Comparison of ENCODE assay signal across 28 mouse cellular contexts in the genomic region with DNA sequence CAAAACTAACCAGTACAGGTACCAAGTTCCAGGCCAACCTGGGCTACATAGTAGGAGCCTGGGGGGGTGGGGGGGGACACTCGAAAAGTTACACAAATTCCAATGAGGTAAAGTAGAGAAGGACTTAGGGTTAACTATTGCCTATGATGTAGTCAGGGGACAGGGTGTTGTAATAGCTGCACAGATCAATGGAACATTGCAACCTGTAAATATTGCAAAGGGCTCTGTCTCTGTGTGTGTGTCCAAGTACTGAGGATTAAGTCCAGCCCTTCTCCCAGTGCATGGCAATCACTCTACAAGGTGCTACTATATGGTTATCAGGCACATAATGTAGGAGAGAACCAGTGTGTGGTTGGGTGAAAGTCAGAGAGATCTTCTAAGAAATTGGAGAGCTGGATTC. TPM values are rescaled to one million over a fixed set of nuclear protein-coding genes. Genes with fewer than 3 reads are reported as not detected.
DNase-seq lines count a peak whose midpoint lies in the region; ATAC-seq and TF ChIP-seq lines count a peak whose summit lies in the region.
"Had no signal": no experiment of that assay in that cellular context is flagged by ENCODE, and none has a peak within 500 bp of the region (broad histone marks: within the 10 kb centered on the region; RNA-seq: fewer than 3 reads in every experiment).

No protein-coding gene starts in this region.

- peaks cover 8% of the 10 kb centered on the region for H3K4me1 ChIP-seq in liver, adult 2 months (ENCODE audit: control insufficient read depth, insufficient read depth, low read length)
- peaks cover 10% of the 10 kb centered on the region; the same call in 1 of the 2 replicates for H3K4me1 ChIP-seq in liver, embryonic 13.5 days (replicated peaks)
- peaks cover 8% of the 10 kb centered on the region; the same call in 1 of the 2 replicates for H3K4me1 ChIP-seq in liver, embryonic 15.5 days (replicated peaks)
- peaks cover 6% of the 10 kb centered on the region; the same call in 1 of the 2 replicates for H3K4me1 ChIP-seq in liver, postnatal 0 days (ENCODE audit: insufficient read depth)
- H3K4me1 ChIP-seq: embryonic facial prominence, embryonic 15.5 days had no signal

- TF ChIP-seq POLR2A in liver, adult 2 months (IDR thresholded peaks at IDR 0.05; ENCODE audit: extremely low read depth, insufficient read depth, low read length), result no peak

- H3K9me3 ChIP-seq in liver, embryonic 13.5 days (replicated peaks), result no peaks in the 10 kb centered on the region
- H3K9me3 ChIP-seq in liver, embryonic 15.5 days (replicated peaks), result no peaks in the 10 kb centered on the region
- H3K9me3 ChIP-seq in liver, postnatal 0 days (ENCODE audit: low read length), result no peaks in the 10 kb centered on the region
- H3K9me3 ChIP-seq: embryonic facial prominence, embryonic 13.5 days; embryonic facial prominence, embryonic 15.5 days; forebrain, embryonic 10.5 days; forebrain, embryonic 12.5 days had no signal

- TF ChIP-seq EP300 in liver, postnatal 0 days (IDR thresholded peaks at IDR 0.05; ENCODE audit: low read depth), result peak; percentile 25; the same call in 1 of the 2 replicates

- DNase-seq in liver, adult 2 months (ENCODE audit: extremely low read depth, low read depth, low spot score), result peak; percentile 99
- no peak for DNase-seq in liver
- DNase-seq in liver, embryonic 13.5 days, result no peak
- peak; percentile 54 for DNase-seq in liver, postnatal 0 days
- no peak for DNase-seq in kidney, postnatal 10 days
- no peak for DNase-seq in layer of hippocampus, adult 18-20 months (ENCODE audit: low spot score in 2 of 2)
- DNase-seq: adrenal gland, adult 2 months; adrenal gland, postnatal 10 days; adrenal gland, postnatal 25 days; B cell, adult 2 months; cerebellum, adult 11 months; cerebellum, adult 18-20 months; cerebellum, adult 8-10 months; cerebellum, adult 9-11 months; cerebellum, postnatal 14 days; cerebellum, postnatal 36 days; embryo, embryonic 11 days had no signal

- no peak for TF ChIP-seq CTCF in liver, adult 2 months (IDR thresholded peaks at IDR 0.05; ENCODE audit: low read depth, low read length)
- TF ChIP-seq CTCF in liver, postnatal 0 days (IDR thresholded peaks at IDR 0.05; ENCODE audit: low read depth), result no peak

- H3K27me3 ChIP-seq in liver, adult 2 months (ENCODE audit: control insufficient read depth, insufficient read depth, low read length), result no peaks in the 10 kb centered on the region
- H3K27me3 ChIP-seq in liver, embryonic 13.5 days, result peaks cover 11% of the 10 kb centered on the region; the same call in 1 of the 2 replicates
- H3K27me3 ChIP-seq in liver, embryonic 15.5 days, result no peaks in the 10 kb centered on the region; the same call in 1 of the 2 replicates
- no peaks in the 10 kb centered on the region for H3K27me3 ChIP-seq in liver, postnatal 0 days (ENCODE audit: insufficient read depth, low read length)
- H3K27me3 ChIP-seq: embryonic facial prominence, embryonic 13.5 days; embryonic facial prominence, embryonic 15.5 days; forebrain, embryonic 12.5 days had no signal

- H3K79me2 ChIP-seq in liver, adult 2 months (ENCODE audit: control insufficient read depth, insufficient read depth, low read length), result no peaks in the 10 kb centered on the region

- H3K4me2 ChIP-seq in liver, embryonic 13.5 days, result no peak overlapping the region
- H3K4me2 ChIP-seq in liver, embryonic 15.5 days, result no peak overlapping the region
- no peak overlapping the region for H3K4me2 ChIP-seq in liver, postnatal 0 days (ENCODE audit: low read depth, low read length)
- H3K4me2 ChIP-seq: embryonic facial prominence, embryonic 13.5 days; embryonic facial prominence, embryonic 15.5 days; forebrain, embryonic 12.5 days had no signal

- peak overlapping the region; percentile 88 for H3K27ac ChIP-seq in liver, adult 2 months (replicated peaks; ENCODE audit: insufficient read depth, low read depth, low read length)
- H3K27ac ChIP-seq in liver, embryonic 13.5 days, result peak overlapping the region; percentile 71
- peak overlapping the region; percentile 70 for H3K27ac ChIP-seq in liver, embryonic 15.5 days (replicated peaks)
- H3K27ac ChIP-seq in liver, postnatal 0 days (ENCODE audit: low read depth), result peak overlapping the region; percentile 71
- H3K27ac ChIP-seq: embryonic facial prominence, embryonic 13.5 days; embryonic facial prominence, embryonic 15.5 days; forebrain, embryonic 10.5 days; forebrain, embryonic 12.5 days had no signal

- no peaks in the 10 kb centered on the region for H3K36me3 ChIP-seq in liver, adult 2 months (ENCODE audit: control insufficient read depth, insufficient read depth, low read length)
- no peaks in the 10 kb centered on the region for H3K36me3 ChIP-seq in liver, embryonic 13.5 days
- H3K36me3 ChIP-seq in liver, embryonic 15.5 days (replicated peaks), result no peaks in the 10 kb centered on the region
- H3K36me3 ChIP-seq in liver, postnatal 0 days (replicated peaks; ENCODE audit: insufficient read depth, low read length), result no peaks in the 10 kb centered on the region
- H3K36me3 ChIP-seq: embryonic facial prominence, embryonic 13.5 days; embryonic facial prominence, embryonic 15.5 days; forebrain, embryonic 12.5 days had no signal

- H3K4me3 ChIP-seq in liver, adult 2 months (ENCODE audit: insufficient read depth, low read depth, low read length), result no peak overlapping the region
- no peak overlapping the region for H3K4me3 ChIP-seq in liver, embryonic 13.5 days (replicated peaks)
- H3K4me3 ChIP-seq in liver, embryonic 15.5 days (replicated peaks), result no peak overlapping the region
- H3K4me3 ChIP-seq in liver, postnatal 0 days (ENCODE audit: low read depth, low read length), result no peak overlapping the region
- H3K4me3 ChIP-seq: embryonic facial prominence, embryonic 13.5 days; embryonic facial prominence, embryonic 15.5 days; erythroblast, embryonic 14.5 days; forebrain, embryonic 10.5 days; forebrain, embryonic 12.5 days had no signal

- ATAC-seq in liver, embryonic 13.5 days (ENCODE audit: low read depth), result peak; percentile 81
- peak; percentile 85 for ATAC-seq in liver, embryonic 15.5 days (ENCODE audit: insufficient read depth)
- peak; percentile 98 for ATAC-seq in liver, postnatal 0 days
- no peak for ATAC-seq in CD4-positive, CD25-positive, alpha-beta regulatory T cell, adult 4 months
- ATAC-seq: forebrain, embryonic 14.5 days had no signal

- 0 out of 2 replicates have a peak overlapping the region, but pooled peaks have one; percentile 7 for H3K9ac ChIP-seq in liver, adult 2 months (ENCODE audit: low read depth, low read length)
- no peak overlapping the region for H3K9ac ChIP-seq in liver, embryonic 13.5 days
- no peak overlapping the region for H3K9ac ChIP-seq in liver, embryonic 15.5 days
- H3K9ac ChIP-seq in liver, postnatal 0 days (replicated peaks), result no peak overlapping the region
- H3K9ac ChIP-seq: embryonic facial prominence, embryonic 13.5 days; embryonic facial prominence, embryonic 15.5 days; forebrain, embryonic 12.5 days had no signal

- 9% methylated on average over 1 of the region's 1 CpGs for WGBS in liver, adult 2 months
- WGBS in liver, embryonic 13.5 days (ENCODE audit: insufficient replicate concordance), result 34% methylated on average over 1 of the region's 1 CpGs
- 39% methylated on average over 1 of the region's 1 CpGs for WGBS in liver, embryonic 15.5 days (ENCODE audit: insufficient replicate concordance)
- WGBS in liver, postnatal 0 days (ENCODE audit: insufficient replicate concordance), result 16% methylated on average over 1 of the region's 1 CpGs

RNA-seq across cellular contexts. Expression of gene Kdm2b, which starts 11.3 kb away (rescaled TPM):
- total RNA-seq in liver, adult 2 months (2014; rRNA removed), result 3.0 and 4.9 TPM in 2 replicates
- 5.5 and 7.1 TPM in 2 replicates for polyA plus RNA-seq in liver, adult 2 months (2012; rRNA removed)
- polyA plus RNA-seq in liver, embryonic 13.5 days (2015; fragmentation: Nextera tagmentation; extraction: Ambion mirVana), result 21.3 and 23.6 TPM in 2 replicates
- polyA plus RNA-seq in liver, embryonic 15.5 days (2015; fragmentation: Nextera tagmentation; extraction: Ambion mirVana), result 15.0 and 15.6 TPM in 2 replicates
- 7.6 and 8.3 TPM in 2 replicates for polyA plus RNA-seq in liver, postnatal 0 days (2015; fragmentation: Nextera tagmentation; extraction: Ambion mirVana)
- polyA plus RNA-seq in CD4-positive, CD25-positive, alpha-beta regulatory T cell, adult 4 months (2017; shearing (Covaris generic)), result 10 to 100 TPM; 33.1 to 51.1 TPM
- total RNA-seq in layer of hippocampus, adult 18-20 months (2021), result 10 to 100 TPM; 33.5 to 39.4 TPM

RNA-seq across cellular contexts. Expression of gene Orai1, which starts 14.0 kb away (rescaled TPM):
- total RNA-seq in liver, adult 2 months (2014; rRNA removed), result 4.2 and 5.8 TPM in 2 replicates
- 39.3 and 43.1 TPM in 2 replicates for polyA plus RNA-seq in liver, adult 2 months (2012; rRNA removed)
- 6.6 and 8.2 TPM in 2 replicates for polyA plus RNA-seq in liver, embryonic 13.5 days (2015; fragmentation: Nextera tagmentation; extraction: Ambion mirVana)
- 7.8 and 8.3 TPM in 2 replicates for polyA plus RNA-seq in liver, embryonic 15.5 days (2015; fragmentation: Nextera tagmentation; extraction: Ambion mirVana)
- 12.4 and 13.1 TPM in 2 replicates for polyA plus RNA-seq in liver, postnatal 0 days (2015; fragmentation: Nextera tagmentation; extraction: Ambion mirVana)
- 1 to 10 TPM; 4.2 to 8.1 TPM for polyA plus RNA-seq in CD4-positive, CD25-positive, alpha-beta regulatory T cell, adult 4 months (2017; shearing (Covaris generic))
- 10 to 100 TPM; 11.2 to 11.9 TPM for total RNA-seq in layer of hippocampus, adult 18-20 months (2021)

RNA-seq across cellular contexts. Expression of gene Morn3, which starts 45.9 kb away (rescaled TPM):
- total RNA-seq in liver, adult 2 months (2014; rRNA removed), result not detected in 2 replicates
- not detected in 2 replicates for polyA plus RNA-seq in liver, adult 2 months (2012; rRNA removed)
- not detected in 2 replicates for polyA plus RNA-seq in liver, embryonic 13.5 days (2015; fragmentation: Nextera tagmentation; extraction: Ambion mirVana)
- polyA plus RNA-seq in liver, embryonic 15.5 days (2015; fragmentation: Nextera tagmentation; extraction: Ambion mirVana), result not detected in 2 replicates
- not detected in 2 replicates for polyA plus RNA-seq in liver, postnatal 0 days (2015; fragmentation: Nextera tagmentation; extraction: Ambion mirVana)
- 1 to 10 TPM; 5.2 to 6.9 TPM for polyA plus RNA-seq in CD4-positive, CD25-positive, alpha-beta regulatory T cell, adult 4 months (2017; shearing (Covaris generic))
- total RNA-seq in layer of hippocampus, adult 18-20 months (2021), result under 1 TPM; 0.38 to 0.94 TPM
- total RNA-seq: adrenal gland, adult 2 months; adrenal gland, postnatal 10 days; adrenal gland, postnatal 25 days; adrenal gland, postnatal 4 days; common myeloid progenitor, adult 5-6 weeks; MEL had no signal
- polyA plus RNA-seq: adrenal gland, adult 2 months; embryonic facial prominence, embryonic 13.5 days; erythroblast, embryonic 14.5 days had no signal

Comparison
In these comparisons a context has a peak if more than half of its experiments do, and no peak if none do; other contexts are left out.
1. DNase-seq: peak in liver, adult 2 months (single experiment) and liver, postnatal 0 days (single experiment); none in liver (single experiment), liver, embryonic 13.5 days (single experiment), kidney, postnatal 10 days (single experiment) and layer of hippocampus, adult 18-20 months (0 of 2).
2. Peak in every context shown above with its lines, with median percentiles within 50 percentile points of each other: H3K27ac ChIP-seq.